8 mouse cellular contexts compared by ENCODE assay signal in the genomic region with DNA sequence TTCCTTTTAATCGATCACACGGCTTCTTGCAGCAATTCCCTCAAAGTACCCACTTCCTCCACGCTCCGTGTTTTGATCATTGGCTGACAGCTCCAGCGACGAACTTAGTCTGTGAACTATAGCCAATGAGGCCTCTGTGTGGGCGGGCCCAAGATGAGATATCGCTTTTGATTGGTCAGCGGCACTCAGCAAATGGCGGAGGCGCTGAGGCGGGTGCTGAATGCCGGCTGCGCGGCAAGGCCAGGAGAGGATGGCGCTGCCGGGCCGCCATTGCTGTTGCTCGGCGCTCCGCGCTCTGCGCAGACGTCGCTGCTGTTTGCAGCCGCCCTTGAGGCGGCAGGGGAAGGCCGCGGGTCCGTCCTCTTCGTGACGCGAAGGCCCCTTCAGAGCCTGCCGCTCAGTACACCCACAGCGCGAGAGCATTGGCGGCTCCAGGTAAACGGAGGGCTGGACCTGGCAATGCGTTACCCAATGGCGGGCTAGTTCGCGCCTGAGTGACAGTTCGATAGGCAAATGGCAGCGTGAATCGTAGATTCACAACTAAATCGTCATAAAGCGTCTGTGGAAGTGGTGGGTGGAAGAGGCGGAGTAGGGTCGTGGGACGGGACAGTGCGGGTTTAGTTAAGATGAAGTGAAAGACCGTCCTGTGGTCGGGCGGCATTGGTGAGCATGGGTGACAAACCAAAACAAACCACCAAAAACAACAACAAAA. TPM values are rescaled to one million over a fixed set of nuclear protein-coding genes. Genes with fewer than 3 reads are reported as not detected.
A peak's percentile ranks its signal among the peaks of the same experiment; 100 is the strongest.
DNase-seq lines count a peak whose midpoint lies in the region; ATAC-seq and TF ChIP-seq lines count a peak whose summit lies in the region.

Gene Swsap1 (plus strand): TSS at position 186 of the 712 bp plus-strand sequence.

- peak; percentile 71 for TF ChIP-seq POLR2A in heart, adult 2 months (IDR thresholded peaks at IDR 0.05; ENCODE audit: insufficient read depth, low read depth, low read length)

- H3K9me3 ChIP-seq in embryonic facial prominence, embryonic 14.5 days (ENCODE audit: control insufficient read depth, low read length): no peaks in the 10 kb centered on the region
- no peaks in the 10 kb centered on the region for H3K9me3 ChIP-seq in limb, embryonic 13.5 days
- no peaks in the 10 kb centered on the region for H3K9me3 ChIP-seq in midbrain, embryonic 16.5 days (replicated peaks; ENCODE audit: control insufficient read depth, low read length, poor library complexity, severe bottlenecking)

- H3K4me1 ChIP-seq in embryonic facial prominence, embryonic 14.5 days (ENCODE audit: control insufficient read depth, insufficient read depth, low read length): peaks cover 5% of the 10 kb centered on the region; the same call in 1 of the 2 replicates
- no peaks in the 10 kb centered on the region for H3K4me1 ChIP-seq in heart, adult 2 months (ENCODE audit: control insufficient read depth, insufficient read depth, low read length)
- H3K4me1 ChIP-seq in limb, embryonic 13.5 days: peaks cover 13% of the 10 kb centered on the region
- peaks cover 25% of the 10 kb centered on the region for H3K4me1 ChIP-seq in midbrain, embryonic 16.5 days (ENCODE audit: control insufficient read depth, insufficient read depth, low read length)

- peak; percentile 69 for TF ChIP-seq EP300 in heart, adult 2 months (IDR thresholded peaks at IDR 0.05; ENCODE audit: insufficient read depth, low read depth, low read length)

- intact Hi-C loops in heart, adult 2 months (cut with DNase I): loop anchor here (2.0 kb wide), 2 partner anchors 31 to 47 kb away; partner anchors contain the start of genes Ccdc151 and Prkcsh

- H3K9ac ChIP-seq in embryonic facial prominence, embryonic 14.5 days (ENCODE audit: low read depth, low read length): peak within 1 kb of the TSS; percentile 72
- peak within 1 kb of the TSS; percentile 82 for H3K9ac ChIP-seq in heart, adult 2 months (ENCODE audit: low read depth, low read length)
- H3K9ac ChIP-seq in limb, embryonic 13.5 days: peak within 1 kb of the TSS; percentile 78
- H3K9ac ChIP-seq in midbrain, embryonic 16.5 days (ENCODE audit: low read depth, low read length): peak within 1 kb of the TSS; percentile 81

- H3K79me2 ChIP-seq in heart, adult 2 months (replicated peaks; ENCODE audit: control insufficient read depth, insufficient read depth, low read length): no peaks in the 10 kb centered on the region

- peak within 1 kb of the TSS; percentile 63 for H3K4me2 ChIP-seq in embryonic facial prominence, embryonic 14.5 days (ENCODE audit: low read depth, low read length)
- H3K4me2 ChIP-seq in limb, embryonic 13.5 days (replicated peaks): peak within 1 kb of the TSS; percentile 70
- H3K4me2 ChIP-seq in midbrain, embryonic 16.5 days (ENCODE audit: low read length): peak within 1 kb of the TSS; percentile 71

- ATAC-seq in embryonic facial prominence, embryonic 14.5 days (ENCODE audit: low read depth): peak; percentile 98
- peak; percentile 98 for ATAC-seq in limb, embryonic 13.5 days (ENCODE audit: low FRiP score, low read depth)
- peak; percentile 98 for ATAC-seq in midbrain, embryonic 16.5 days

- peak within 1 kb of the TSS; percentile 61 for H3K4me3 ChIP-seq in embryonic facial prominence, embryonic 14.5 days (ENCODE audit: low read depth, low read length)
- peak within 1 kb of the TSS; percentile 87 for H3K4me3 ChIP-seq in heart, adult 2 months
- peak within 1 kb of the TSS; percentile 67 for H3K4me3 ChIP-seq in limb, embryonic 13.5 days
- H3K4me3 ChIP-seq in midbrain, embryonic 16.5 days (ENCODE audit: low read depth, low read length): peak within 1 kb of the TSS; percentile 59

- peaks cover 15% of the 10 kb centered on the region for H3K27me3 ChIP-seq in embryonic facial prominence, embryonic 14.5 days (replicated peaks; ENCODE audit: control insufficient read depth, insufficient read depth, low read length)
- no peaks in the 10 kb centered on the region for H3K27me3 ChIP-seq in heart, adult 2 months (ENCODE audit: control insufficient read depth, insufficient read depth, low read length)
- peaks cover 22% of the 10 kb centered on the region for H3K27me3 ChIP-seq in limb, embryonic 13.5 days
- peaks cover 17% of the 10 kb centered on the region for H3K27me3 ChIP-seq in midbrain, embryonic 16.5 days (ENCODE audit: control insufficient read depth, insufficient read depth, low read depth, low read length)

- no peak for TF ChIP-seq CTCF in heart, adult 2 months (IDR thresholded peaks at IDR 0.05)

- under 1% methylated on average over 42 of the region's 54 CpGs for WGBS in embryonic facial prominence, embryonic 14.5 days
- WGBS in heart, adult 2 months: under 1% methylated on average over 54 of the region's 54 CpGs
- under 1% methylated on average over 54 of the region's 54 CpGs for WGBS in limb, embryonic 13.5 days
- under 1% methylated on average over 52 of the region's 54 CpGs for WGBS in midbrain, embryonic 16.5 days

- no peaks in the 10 kb centered on the region for H3K36me3 ChIP-seq in embryonic facial prominence, embryonic 14.5 days (ENCODE audit: control insufficient read depth, insufficient read depth, low read length)
- no peaks in the 10 kb centered on the region for H3K36me3 ChIP-seq in heart, adult 2 months (ENCODE audit: control insufficient read depth, insufficient read depth, low read length)
- H3K36me3 ChIP-seq in limb, embryonic 13.5 days: peaks cover 5% of the 10 kb centered on the region; the same call in 1 of the 2 replicates
- H3K36me3 ChIP-seq in midbrain, embryonic 16.5 days (ENCODE audit: control insufficient read depth, insufficient read depth, low read length): no peaks in the 10 kb centered on the region

- peak within 1 kb of the TSS; percentile 87 for H3K27ac ChIP-seq in embryonic facial prominence, embryonic 14.5 days (replicated peaks; ENCODE audit: low read depth, low read length)
- peak within 1 kb of the TSS; percentile 98 for H3K27ac ChIP-seq in heart, adult 2 months
- H3K27ac ChIP-seq in limb, embryonic 13.5 days: peak within 1 kb of the TSS; percentile 85; the same call in 1 of the 2 replicates
- peak within 1 kb of the TSS; percentile 96 for H3K27ac ChIP-seq in midbrain, embryonic 16.5 days (ENCODE audit: low read length)

- DNase-seq in 3T3-L1 (ENCODE audit: low read depth, low spot score): peak; percentile 98
- DNase-seq in adrenal gland, postnatal 4 days (ENCODE audit: low spot score in 2 of 2): peak; percentile 86 to 96
- DNase-seq in embryonic facial prominence, embryonic 14.5 days (ENCODE audit: low spot score): peak; percentile 98
- DNase-seq in heart, adult 2 months: peak; percentile 99
- peak; percentile 99 to 100 for DNase-seq in kidney, adult 8-10 months
- DNase-seq in spleen, postnatal 10 days (ENCODE audit: low spot score in 2 of 2): peak; percentile 98 to 99

RNA-seq across cellular contexts. Expression of gene Swsap1, which starts in this region (rescaled TPM):
- 10 to 100 TPM; 15.9 to 16.1 TPM for total RNA-seq in adrenal gland, postnatal 4 days (2021)
- 9.5 and 10.1 TPM in 2 replicates for polyA plus RNA-seq in embryonic facial prominence, embryonic 14.5 days (2014; fragmentation: Nextera tagmentation; extraction: Ambion mirVana)
- total RNA-seq in heart, adult 2 months (2021): 1 to 10 TPM; 6.5 to 7.4 TPM
- 4.6 and 6.2 TPM in 2 replicates for polyA plus RNA-seq in heart, adult 2 months (2012; rRNA removed)
- polyA plus RNA-seq in limb, embryonic 13.5 days (2015; fragmentation: Nextera tagmentation; extraction: Ambion mirVana): 4.9 and 6.2 TPM in 2 replicates
- polyA plus RNA-seq in midbrain, embryonic 16.5 days (2015; fragmentation: Nextera tagmentation; extraction: Ambion mirVana): 9.5 and 10.5 TPM in 2 replicates

Comparison
In these comparisons a context has a peak if more than half of its experiments do, and no peak if none do; other contexts are left out.
1. Peak in every context shown above with its lines: DNase-seq, ATAC-seq, H3K4me3 ChIP-seq and H3K27ac ChIP-seq.